Mouse (Mus musculus) monocyte, adult 5-6 weeks (primary cell): Measurements from ENCODE around the gene Afm. TPM values are rescaled to one million over a fixed set of nuclear protein-coding genes. Genes with fewer than 3 reads are reported as not detected.

Experiments used
- ATAC-seq: fragments of 153-309, 156-312 bp; replicated peaks from 2 replicates; pipeline ENCODE4 v1.8.0; 2017; ENCODE audit warnings: mild to moderate bottlenecking; ENCODE audit not compliant: low TSS enrichment, insufficient number of reproducible peaks, severe bottlenecking, poor library complexity, low FRiP score
- total RNA-seq: library from RNA; stranded (forward); fragments of 200-1000, 200-491, 200-594 nt; gene quantifications from 3 replicates; pipeline ENCODE4 v1.2.3, GENCODE M21; 2017

Gene Afm
- not detected in 3 replicates for total RNA-seq

DNA sequence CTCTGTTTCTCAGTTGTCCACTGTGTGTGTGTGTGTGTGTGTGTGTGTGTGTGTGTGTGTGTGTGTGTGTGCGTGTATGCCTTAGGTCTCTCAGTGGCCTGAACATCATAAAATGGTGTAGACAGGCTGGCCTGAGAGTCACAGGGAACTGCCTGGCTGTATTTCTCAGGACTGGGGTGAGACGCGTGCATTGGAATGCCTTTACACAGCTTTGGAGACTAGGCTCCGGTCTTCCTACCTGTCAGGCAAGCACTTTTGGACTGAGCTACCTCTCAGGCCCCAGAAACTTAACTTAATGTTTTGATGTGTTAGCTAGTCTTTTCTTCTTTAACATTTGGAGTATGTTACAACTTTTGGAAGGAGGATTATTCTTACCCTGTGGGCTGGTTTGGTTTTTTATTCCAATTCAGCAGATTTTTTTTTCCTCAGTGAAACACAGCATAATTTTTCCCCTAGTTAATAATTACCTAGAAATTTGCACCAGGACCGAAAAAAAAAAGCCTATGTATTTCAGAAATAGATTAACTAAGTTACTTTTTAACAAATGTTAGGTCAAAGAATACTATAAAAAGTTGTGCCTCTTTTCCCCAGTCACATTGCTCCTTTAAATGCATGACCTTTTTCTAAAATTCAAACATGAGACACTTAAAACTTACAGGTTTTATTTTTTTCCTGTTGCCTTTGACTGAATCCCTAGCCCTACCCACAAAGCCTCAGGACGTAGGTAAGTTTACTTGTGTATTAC is at the start of gene Afm:
Gene Afm (plus strand): TSS at position 577 of the 745 bp plus-strand sequence.
- ATAC-seq: no peak

DNA sequence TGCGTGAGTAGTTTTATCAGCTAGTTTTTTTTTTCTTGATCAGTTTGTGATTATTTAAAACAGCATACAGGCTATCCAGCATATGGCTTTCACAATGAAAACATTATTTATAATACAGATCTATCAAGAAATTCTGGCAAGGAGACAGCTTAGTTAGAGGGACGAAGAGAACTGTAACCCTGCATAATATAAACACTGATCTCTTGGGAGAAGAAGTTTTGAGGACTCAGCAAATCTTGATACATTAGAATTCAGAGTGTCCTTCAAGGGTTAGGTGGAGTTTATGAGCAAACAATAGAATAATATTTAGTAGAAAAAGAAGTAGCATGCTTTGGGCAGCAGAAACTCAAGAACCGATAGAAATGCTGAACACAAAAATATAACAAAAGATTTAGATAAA is 47.9 kb upstream of the Afm start:
- no peak for ATAC-seq

DNA sequence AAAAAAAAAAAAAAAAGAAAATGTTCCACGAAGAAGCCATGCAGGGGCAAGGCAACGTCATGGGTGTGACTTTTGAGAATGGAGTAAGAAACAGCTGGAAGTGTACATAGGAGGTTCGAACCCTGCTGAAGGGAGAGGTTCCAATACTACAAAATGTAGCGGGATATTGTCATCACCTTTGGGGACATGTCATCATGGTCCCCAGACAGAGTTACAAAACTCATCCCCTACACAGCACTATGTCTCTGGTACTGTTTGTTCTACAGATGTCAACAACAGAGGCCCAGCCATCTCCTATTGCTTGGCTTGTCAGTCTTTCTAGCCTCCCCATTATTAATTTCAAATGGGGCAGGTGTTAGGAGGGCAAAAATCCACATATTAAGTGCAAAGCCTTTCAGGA is 44.8 kb upstream of the Afm start:
- ATAC-seq: no peak

DNA sequence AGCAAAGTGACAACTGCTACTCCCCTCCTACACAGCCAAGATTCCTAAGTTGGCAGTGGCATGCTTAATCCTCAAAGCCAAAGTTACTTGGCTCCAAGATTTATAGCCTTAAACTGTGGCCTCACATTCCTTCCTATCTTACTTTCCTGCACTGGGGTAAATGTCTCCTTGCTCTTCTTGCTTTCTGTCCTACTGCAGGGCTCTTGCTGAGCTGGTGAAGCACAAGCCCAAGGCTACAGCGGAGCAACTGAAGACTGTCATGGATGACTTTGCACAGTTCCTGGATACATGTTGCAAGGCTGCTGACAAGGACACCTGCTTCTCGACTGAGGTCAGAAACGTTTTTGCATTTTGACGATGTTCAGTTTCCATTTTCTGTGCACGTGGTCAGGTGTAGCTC is 44.4 kb upstream of the Afm start:
- ATAC-seq: no peak

DNA sequence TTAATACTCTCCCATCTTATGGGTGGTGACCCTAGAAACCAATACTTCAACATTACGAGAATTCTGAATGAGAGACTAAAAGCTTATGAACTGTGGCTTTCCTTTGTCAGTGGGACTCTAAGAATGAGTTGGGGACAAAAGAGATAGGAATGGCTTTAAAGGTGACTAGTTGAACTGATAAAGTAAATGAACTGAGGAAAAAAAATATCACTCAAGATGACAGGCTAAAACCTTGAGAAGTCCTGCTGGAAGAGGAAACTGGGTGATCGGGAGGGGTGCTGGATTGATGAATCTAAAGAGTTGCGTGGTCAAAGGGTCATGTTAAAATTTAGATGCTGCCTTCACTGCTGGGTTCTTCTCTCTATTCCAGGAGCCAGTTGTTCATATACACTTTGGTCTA is 42.0 kb upstream of the Afm start:
- no peak for ATAC-seq

DNA sequence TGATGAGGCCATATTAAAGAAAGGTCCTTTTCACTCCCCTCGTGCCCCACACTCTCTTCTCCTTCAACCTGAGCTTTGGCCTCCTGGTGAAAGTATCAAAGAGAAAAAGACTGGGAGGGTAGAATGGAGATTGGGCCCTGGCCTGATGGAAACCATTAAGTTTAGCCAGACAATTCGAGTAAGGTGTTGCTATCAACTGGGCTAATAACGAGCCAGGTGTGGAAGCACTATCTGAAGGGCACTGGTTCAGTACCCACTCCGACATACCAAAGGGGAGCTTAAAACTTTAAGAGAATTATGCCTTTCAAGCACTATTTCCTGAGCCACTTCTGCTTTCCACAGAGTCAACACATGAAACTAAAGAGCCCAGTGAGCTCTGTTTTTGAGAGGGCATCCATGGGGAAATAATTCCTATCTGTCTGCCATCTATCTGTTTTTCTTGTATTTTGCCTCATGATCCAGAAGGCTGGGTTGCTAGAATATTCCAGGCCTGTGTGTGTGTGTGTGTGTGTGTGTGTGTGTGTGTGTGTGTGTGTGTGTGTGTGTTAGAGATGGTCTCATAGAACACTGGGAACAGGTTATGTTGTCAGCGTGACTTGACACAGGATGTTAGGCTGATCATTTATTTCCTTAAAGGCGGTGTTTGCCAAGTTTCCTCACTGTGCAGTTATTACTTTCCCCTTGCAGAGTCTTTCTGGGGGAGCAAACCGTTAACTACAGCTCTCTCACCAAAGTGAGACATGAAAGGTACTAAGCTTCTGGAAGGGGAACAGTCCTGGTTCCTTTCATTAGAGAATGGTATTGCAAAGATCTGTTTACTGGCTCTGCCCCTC is 41.2 kb upstream of the Afm start:
- no peak for ATAC-seq

DNA sequence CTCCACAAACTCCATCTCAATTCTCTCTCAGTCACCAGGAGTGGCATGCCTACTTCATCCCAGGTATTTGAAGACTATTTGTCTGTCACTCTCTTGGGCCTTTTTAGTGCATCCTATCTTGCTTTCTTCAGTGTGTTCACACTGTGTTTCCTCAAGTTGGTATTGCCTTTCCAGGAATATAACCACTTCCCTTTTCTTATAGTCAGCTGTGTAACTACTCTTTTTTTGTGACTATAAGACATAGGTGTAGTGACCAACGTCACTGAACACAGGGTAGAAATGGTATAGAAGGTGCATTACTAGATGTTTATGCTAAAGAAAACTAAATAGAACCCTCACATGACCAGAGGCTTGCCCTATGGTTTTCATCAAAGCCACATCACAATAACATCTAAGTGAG is 39.8 kb upstream of the Afm start:
- no peak for ATAC-seq

DNA sequence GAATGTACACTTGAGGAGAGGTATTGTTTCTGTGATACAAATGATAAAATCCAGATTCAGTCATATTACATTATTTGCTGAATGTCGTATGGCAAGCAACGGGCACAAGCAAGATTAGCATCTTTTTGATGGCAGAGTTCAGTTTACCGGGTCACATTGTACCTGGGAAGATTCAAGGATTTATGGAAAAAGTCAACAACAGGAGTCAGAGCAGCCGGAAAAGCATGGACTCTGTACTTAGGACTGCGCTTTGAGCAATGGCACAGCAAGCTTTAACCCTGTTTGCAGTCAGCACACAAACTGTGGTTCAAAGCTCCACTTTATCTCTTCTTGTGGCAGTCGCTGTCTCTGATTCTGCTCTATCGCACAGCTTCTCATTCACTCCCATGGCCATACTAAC is 33.1 kb upstream of the Afm start:
- ATAC-seq: no peak

DNA sequence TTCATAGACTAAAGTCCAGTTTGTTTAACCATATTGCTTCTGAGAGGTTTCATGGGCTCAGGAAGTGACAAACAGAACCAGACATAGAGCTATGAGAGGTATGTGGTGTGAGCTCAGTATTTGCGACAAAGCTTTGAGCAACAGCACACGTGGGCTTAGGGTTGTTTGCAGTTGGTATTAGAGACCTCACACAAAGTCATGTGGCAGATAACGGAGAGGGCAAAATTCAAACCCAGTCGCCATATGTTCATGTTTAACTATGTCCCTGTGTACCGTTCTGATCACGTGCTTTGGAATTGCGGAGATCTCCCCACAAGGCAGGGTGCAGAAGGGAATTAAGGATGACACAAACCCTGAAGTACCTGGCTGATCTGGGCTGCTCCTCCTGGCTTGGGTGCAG is 30.4 kb upstream of the Afm start:
- ATAC-seq: no peak

DNA sequence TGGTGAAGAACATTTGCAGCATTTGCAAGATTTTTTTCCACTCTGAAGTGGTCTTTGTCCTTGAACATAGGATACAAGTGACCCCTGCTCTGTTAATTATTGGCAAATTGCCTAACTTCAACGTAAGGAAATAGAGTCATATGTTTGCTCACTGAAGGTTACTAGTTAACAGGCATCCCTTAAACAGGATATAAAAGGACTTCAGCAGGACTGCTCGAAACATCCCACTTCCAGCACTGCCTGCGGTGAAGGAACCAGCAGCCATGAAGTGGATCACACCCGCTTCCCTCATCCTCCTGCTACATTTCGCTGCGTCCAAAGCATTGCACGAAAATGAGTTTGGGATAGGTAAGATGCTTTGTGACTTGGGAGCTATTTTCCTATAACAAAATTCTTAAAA is 28.2 kb upstream of the Afm start, which contains the start of gene Afp:
Gene Afp (plus strand): TSS at position 220 of the 400 bp plus-strand sequence.
- no peak for ATAC-seq

DNA sequence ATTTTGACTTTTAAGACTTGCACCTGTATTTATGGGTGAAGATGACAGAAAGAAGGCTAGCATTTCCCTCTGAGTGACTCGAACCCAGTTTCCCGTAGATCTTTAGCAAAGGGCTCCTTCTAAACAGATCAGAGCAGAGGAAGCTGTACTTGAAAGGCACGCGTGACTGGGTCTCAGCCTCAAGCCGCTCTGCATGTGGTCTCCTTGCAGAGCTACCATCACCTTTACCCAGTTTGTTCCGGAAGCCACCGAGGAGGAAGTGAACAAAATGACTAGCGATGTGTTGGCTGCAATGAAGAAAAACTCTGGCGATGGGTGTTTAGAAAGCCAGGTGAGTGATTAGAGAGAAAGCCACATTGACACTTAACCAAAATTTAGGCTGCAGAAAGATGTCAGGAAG is 26.3 kb upstream of the Afm start:
- ATAC-seq: no peak

DNA sequence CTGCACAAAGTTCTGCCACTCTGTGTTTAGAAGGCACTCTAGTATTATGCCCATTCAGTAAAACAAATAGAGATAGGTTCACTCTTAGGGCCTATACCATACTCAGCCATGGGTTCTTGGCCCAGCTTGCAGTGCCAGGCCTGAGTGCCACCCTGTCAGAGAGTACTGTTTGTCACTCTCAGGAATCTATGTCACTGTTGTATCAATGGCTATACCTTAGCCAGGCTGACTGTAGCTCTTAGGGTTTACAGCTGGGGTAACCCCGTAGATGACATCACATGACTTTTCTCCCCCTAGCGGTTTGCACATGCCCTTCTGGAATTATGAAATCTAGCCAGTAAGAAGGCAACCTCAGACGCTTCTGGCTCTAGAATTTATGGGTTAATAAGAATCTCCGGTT is 24.4 kb upstream of the Afm start:
- ATAC-seq: no peak

DNA sequence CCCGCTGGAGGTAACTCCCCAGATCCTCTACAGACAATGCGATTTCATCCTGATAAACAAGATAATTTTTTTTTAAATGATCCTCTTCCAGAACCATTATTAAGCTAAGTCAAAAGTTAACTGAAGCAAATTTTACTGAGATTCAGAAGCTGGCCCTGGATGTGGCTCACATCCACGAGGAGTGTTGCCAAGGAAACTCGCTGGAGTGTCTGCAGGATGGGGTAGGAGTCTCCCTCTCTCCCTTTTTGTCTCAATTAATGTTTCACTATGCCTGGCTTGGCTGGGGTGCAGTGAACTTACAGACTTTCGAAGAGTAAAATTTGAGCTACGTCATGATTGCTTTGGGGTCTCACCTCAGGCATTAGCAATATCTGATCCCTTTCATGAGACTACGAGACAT is 19.2 kb upstream of the Afm start:
- no peak for ATAC-seq

DNA sequence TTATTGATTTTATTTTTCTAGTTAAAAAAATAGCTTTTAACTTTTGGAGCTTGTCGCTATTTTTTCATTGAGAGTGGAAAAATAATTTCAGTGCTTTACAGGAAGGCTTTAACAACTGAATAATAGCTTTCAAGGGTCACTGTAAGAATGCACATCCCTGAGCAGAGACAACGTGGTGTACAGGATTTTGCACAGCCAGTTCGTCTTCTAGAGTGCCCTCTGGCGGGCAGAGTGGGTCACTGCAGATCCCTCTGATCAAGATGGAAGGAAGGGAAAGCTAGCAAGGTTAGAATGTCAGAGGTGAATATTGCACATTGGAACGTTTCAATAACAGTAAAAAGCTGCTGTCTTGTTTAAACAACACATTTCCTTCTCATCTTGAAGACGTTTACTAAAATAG is 18.0 kb upstream of the Afm start:
- ATAC-seq: peak; percentile 61; the same call in 1 of the 2 replicates

DNA sequence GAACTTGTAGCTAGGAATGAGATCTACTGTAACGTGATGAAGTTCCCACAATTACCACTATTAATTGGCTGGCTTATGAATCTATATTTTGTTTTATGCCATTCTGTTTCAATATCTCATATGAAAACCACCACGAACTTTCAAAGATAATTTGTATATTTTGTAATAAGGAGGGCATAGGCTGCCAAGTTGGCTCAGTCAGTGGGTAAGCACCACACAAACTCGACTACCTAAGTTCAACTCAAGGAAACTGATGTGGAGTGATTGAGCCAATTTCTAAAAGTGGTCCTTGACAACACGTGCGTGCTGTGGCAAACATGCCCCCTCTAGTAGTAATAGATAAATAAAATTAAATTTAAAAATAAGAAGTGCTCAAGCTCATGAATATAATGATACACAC is 17.0 kb upstream of the Afm start:
- no peak for ATAC-seq

DNA sequence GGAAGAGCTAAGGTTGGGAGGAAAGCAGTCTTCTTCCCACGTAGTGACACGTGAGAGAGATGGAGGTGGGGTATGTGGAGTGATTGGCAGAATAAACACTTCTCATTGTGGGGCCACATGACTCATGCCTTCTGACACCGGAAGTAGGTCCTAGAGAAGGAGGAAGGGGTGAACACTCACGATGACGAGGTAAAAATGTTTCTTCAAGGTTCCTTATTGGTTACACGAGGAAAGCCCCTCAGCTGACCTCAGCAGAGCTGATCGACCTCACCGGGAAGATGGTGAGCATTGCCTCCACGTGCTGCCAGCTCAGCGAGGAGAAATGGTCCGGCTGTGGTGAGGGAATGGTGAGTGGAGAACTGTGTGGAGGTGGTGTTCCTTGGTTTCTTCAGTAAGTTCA is 14.0 kb upstream of the Afm start:
- ATAC-seq: no peak

DNA sequence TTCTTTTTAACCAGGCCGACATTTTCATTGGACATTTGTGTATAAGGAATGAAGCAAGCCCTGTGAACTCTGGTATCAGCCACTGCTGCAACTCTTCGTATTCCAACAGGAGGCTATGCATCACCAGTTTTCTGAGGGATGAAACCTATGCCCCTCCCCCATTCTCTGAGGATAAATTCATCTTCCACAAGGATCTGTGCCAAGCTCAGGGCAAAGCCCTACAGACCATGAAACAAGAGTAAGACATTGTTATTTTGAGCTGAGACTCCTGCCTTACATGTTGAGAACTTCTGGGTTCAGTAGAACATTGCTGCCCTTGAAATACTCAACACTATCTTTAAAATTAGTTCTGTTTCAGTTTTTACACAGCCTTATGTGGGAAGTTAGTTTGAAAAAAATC is 12.2 kb upstream of the Afm start:
- ATAC-seq: no peak

DNA sequence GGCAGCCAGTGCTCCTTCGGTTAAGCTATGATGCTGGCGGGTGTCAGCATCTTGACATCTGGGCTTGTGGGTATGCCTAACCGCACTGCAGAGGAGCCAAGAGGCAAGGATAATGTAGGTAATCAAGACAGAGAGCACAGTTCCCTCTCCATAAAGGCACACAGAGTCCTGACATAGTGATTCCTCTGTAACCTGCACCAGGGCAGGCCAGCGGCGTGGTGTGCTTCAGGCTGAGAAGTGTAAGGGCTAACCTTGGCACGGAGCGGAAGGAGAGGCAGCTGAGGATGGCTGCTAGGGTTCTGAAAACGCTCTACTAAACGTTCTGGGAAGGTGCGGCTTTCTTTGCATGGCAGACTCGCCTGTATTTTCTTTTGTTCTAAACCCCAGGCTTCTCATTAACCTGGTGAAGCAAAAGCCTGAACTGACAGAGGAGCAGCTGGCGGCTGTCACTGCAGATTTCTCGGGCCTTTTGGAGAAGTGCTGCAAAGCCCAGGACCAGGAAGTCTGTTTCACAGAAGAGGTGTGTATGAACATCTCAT is 11.3 kb upstream of the Afm start:
- ATAC-seq: no peak

DNA sequence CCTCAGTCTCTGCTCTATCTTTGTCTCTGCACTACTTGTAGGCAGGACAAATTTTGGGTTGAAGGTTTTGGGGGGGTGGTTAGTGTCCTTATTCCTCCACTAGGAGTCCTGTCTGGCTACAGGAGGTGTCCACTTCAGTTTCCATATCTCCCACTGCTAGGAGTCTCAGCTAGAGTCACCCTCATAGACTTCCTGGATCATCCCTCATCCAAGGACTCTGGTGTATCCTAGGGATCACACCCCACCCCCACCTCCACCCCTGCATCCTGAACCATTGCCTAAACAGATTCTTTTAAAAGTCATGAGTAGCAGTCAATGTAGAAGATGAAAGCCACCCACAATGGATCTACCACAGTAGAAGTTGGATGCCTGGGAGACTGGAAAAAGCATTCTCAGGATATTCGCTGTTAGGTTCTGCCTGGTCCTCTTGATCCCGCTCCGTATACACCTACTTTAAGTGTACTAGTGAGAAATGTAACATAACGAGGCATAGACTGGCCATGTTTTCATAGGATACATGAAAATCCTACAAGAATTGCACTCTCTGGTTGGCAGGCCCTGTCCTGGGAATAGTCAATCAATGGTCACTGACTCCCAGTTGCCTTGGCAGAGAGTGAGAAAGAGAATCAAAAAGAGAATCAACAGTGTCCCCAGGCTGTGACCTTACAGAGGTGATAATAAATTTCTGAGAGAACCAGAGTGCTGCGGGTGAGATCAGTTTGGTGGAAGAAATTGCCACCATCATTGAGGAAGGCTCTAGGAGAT is 8.7 kb upstream of the Afm start:
- no peak for ATAC-seq
